Mouse (Mus musculus): ENCODE measurements around the gene AI661453.

- no peak for TF ChIP-seq CTCF (IDR thresholded peaks at IDR 0.05; ENCODE audit: borderline replicate concordance, insufficient read depth, low read length)
- no peak for TF ChIP-seq POLR2A (IDR thresholded peaks at IDR 0.05; ENCODE audit: low read depth, low read length)
Observed at GRCm38 (mm10) chr17:47395376-47395913, 41.0 kb upstream of the AI661453 start.

All from embryonic fibroblast, embryonic 13.5 days (primary cell).